Mouse (Mus musculus): ENCODE measurements around the gene Cgref1. TPM values are rescaled to one million over a fixed set of nuclear protein-coding genes. Genes with fewer than 3 reads are reported as not detected.
A peak's percentile ranks its signal among the peaks of the same experiment; 100 is the strongest.

Cgref1 gene
- polyA plus RNA-seq, 1 experiment, result 8.2 TPM

- Histone ChIP-seq H3K79me3 (ENCODE audit: low read depth) (peaks cover 2% of the 10 kb centered on the region), H3K4me3 (ENCODE audit: insufficient read depth, poor library complexity, severe bottlenecking) (no peak overlapping the region)
- no peak for TF ChIP-seq USF1 (IDR thresholded peaks at IDR 0.05; ENCODE audit: low read depth)
- TF ChIP-seq CEBPB (IDR thresholded peaks at IDR 0.05; ENCODE audit: low read depth), result no peak
- TF ChIP-seq MYOD1 (IDR thresholded peaks at IDR 0.05; ENCODE audit: control insufficient read depth, insufficient read length, low read depth), result no peak
- TF ChIP-seq FOSL1 (IDR thresholded peaks at IDR 0.05; ENCODE audit: insufficient read depth, low read length, poor library complexity, severe bottlenecking), result no peak
- no peak for TF ChIP-seq CTCF (IDR thresholded peaks at IDR 0.05; ENCODE audit: control insufficient read depth, insufficient read depth, insufficient read length)
- TF ChIP-seq MYOG (IDR thresholded peaks at IDR 0.05; ENCODE audit: control insufficient read depth, extremely low read depth, insufficient read length), result no peak
- no peak for TF ChIP-seq MAX (IDR thresholded peaks at IDR 0.05)
Observed at GRCm38 (mm10) chr5:30912156-30912555, 33.2 kb downstream of the Cgref1 start.

GRCm38 (mm10) chr5:30910481-30910880 is 34.9 kb downstream of the Cgref1 start:
- TF ChIP-seq MAX (IDR thresholded peaks at IDR 0.05) (no peak), CEBPB (IDR thresholded peaks at IDR 0.05; ENCODE audit: low read depth) (peak; percentile 54), MYOG (IDR thresholded peaks at IDR 0.05; ENCODE audit: control insufficient read depth, extremely low read depth, insufficient read length) (no peak), USF1 (IDR thresholded peaks at IDR 0.05; ENCODE audit: low read depth) (no peak), FOSL1 (IDR thresholded peaks at IDR 0.05; ENCODE audit: insufficient read depth, low read length, poor library complexity, severe bottlenecking) (no peak), CTCF (IDR thresholded peaks at IDR 0.05; ENCODE audit: control insufficient read depth, insufficient read depth, insufficient read length) (no peak)
- Histone ChIP-seq H3K27me3 (ENCODE audit: control insufficient read depth, insufficient read depth, insufficient read length) (no peaks in the 10 kb centered on the region), H3K79me2 (ENCODE audit: control insufficient read depth, insufficient read depth) (peaks cover 36% of the 10 kb centered on the region), H3K4me3 (ENCODE audit: insufficient read depth, poor library complexity, severe bottlenecking) (no peak overlapping the region), H3K36me3 (ENCODE audit: control insufficient read depth, insufficient read depth) (peaks cover 7% of the 10 kb centered on the region), H3K79me3 (ENCODE audit: low read depth) (peaks cover 18% of the 10 kb centered on the region), H3ac (ENCODE audit: control insufficient read depth, insufficient read length, low read depth) (no peak overlapping the region)

More at GRCm38 (mm10) chr5:30912156-30912555, 33.2 kb downstream of the Cgref1 start:
- Histone ChIP-seq H3K27me3 (ENCODE audit: control insufficient read depth, insufficient read depth, insufficient read length) (no peaks in the 10 kb centered on the region), H3ac (ENCODE audit: control insufficient read depth, insufficient read length, low read depth) (no peak overlapping the region), H3K79me2 (ENCODE audit: control insufficient read depth, insufficient read depth) (peaks cover 19% of the 10 kb centered on the region), H3K36me3 (ENCODE audit: control insufficient read depth, insufficient read depth) (no peaks in the 10 kb centered on the region)

GRCm38 (mm10) chr5:30909863-30910262 is 35.5 kb downstream of the Cgref1 start:
- H3K36me3 ChIP-seq (ENCODE audit: control insufficient read depth, insufficient read depth), result peaks cover 13% of the 10 kb centered on the region
- peaks cover 23% of the 10 kb centered on the region for H3K79me3 ChIP-seq (ENCODE audit: low read depth)
- H3K4me3 ChIP-seq (ENCODE audit: insufficient read depth, poor library complexity, severe bottlenecking), result no peak overlapping the region
- no peak overlapping the region for H3ac ChIP-seq (ENCODE audit: control insufficient read depth, insufficient read length, low read depth)
- H3K27me3 ChIP-seq (ENCODE audit: control insufficient read depth, insufficient read depth, insufficient read length), result no peaks in the 10 kb centered on the region
- no peak for TF ChIP-seq USF1 (IDR thresholded peaks at IDR 0.05; ENCODE audit: low read depth)
- TF ChIP-seq MAX (IDR thresholded peaks at IDR 0.05), result no peak
- no peak for TF ChIP-seq MYOG (IDR thresholded peaks at IDR 0.05; ENCODE audit: control insufficient read depth, extremely low read depth, insufficient read length)
- no peak for TF ChIP-seq CTCF (IDR thresholded peaks at IDR 0.05; ENCODE audit: control insufficient read depth, insufficient read depth, insufficient read length)
- H3K79me2 ChIP-seq (ENCODE audit: control insufficient read depth, insufficient read depth), result peaks cover 39% of the 10 kb centered on the region

GRCm38 (mm10) chr5:30909300-30909659 is 36.1 kb downstream of the Cgref1 start:
- peaks cover 19% of the 10 kb centered on the region for H3K36me3 ChIP-seq (ENCODE audit: control insufficient read depth, insufficient read depth)
- no peaks in the 10 kb centered on the region for H3K27me3 ChIP-seq (ENCODE audit: control insufficient read depth, insufficient read depth, insufficient read length)
- peaks cover 23% of the 10 kb centered on the region for H3K79me3 ChIP-seq (ENCODE audit: low read depth)
- H3K4me3 ChIP-seq (ENCODE audit: insufficient read depth, poor library complexity, severe bottlenecking), result no peak overlapping the region
- H3K79me2 ChIP-seq (ENCODE audit: control insufficient read depth, insufficient read depth), result peaks cover 39% of the 10 kb centered on the region
- no peak overlapping the region for H3ac ChIP-seq (ENCODE audit: control insufficient read depth, insufficient read length, low read depth)
- no peak for TF ChIP-seq FOSL1 (IDR thresholded peaks at IDR 0.05; ENCODE audit: insufficient read depth, low read length, poor library complexity, severe bottlenecking)
- no peak for TF ChIP-seq USF1 (IDR thresholded peaks at IDR 0.05; ENCODE audit: low read depth)
- no peak for TF ChIP-seq CTCF (IDR thresholded peaks at IDR 0.05; ENCODE audit: control insufficient read depth, insufficient read depth, insufficient read length)
- no peak for TF ChIP-seq MYOD1 (IDR thresholded peaks at IDR 0.05; ENCODE audit: control insufficient read depth, insufficient read length, low read depth)

GRCm38 (mm10) chr5:30908426-30909299 is 36.7 kb downstream of the Cgref1 start:
- H3ac ChIP-seq (ENCODE audit: control insufficient read depth, insufficient read length, low read depth), result peak overlapping the region; percentile 54
- peaks cover 25% of the 10 kb centered on the region for H3K36me3 ChIP-seq (ENCODE audit: control insufficient read depth, insufficient read depth)
- TF ChIP-seq USF1 (IDR thresholded peaks at IDR 0.05; ENCODE audit: low read depth) (no peak), MYOG (IDR thresholded peaks at IDR 0.05; ENCODE audit: control insufficient read depth, extremely low read depth, insufficient read length) (no peak), MYOD1 (IDR thresholded peaks at IDR 0.05; ENCODE audit: control insufficient read depth, insufficient read length, low read depth) (no peak), FOSL1 (IDR thresholded peaks at IDR 0.05; ENCODE audit: insufficient read depth, low read length, poor library complexity, severe bottlenecking) (no peak), CTCF (IDR thresholded peaks at IDR 0.05; ENCODE audit: control insufficient read depth, insufficient read depth, insufficient read length) (no peak), CEBPB (IDR thresholded peaks at IDR 0.05; ENCODE audit: low read depth) (no peak), MAX (IDR thresholded peaks at IDR 0.05) (no peak)
- H3K4me3 ChIP-seq (ENCODE audit: insufficient read depth, poor library complexity, severe bottlenecking), result no peak overlapping the region
- H3K79me2 ChIP-seq (ENCODE audit: control insufficient read depth, insufficient read depth), result peaks cover 39% of the 10 kb centered on the region
- peaks cover 26% of the 10 kb centered on the region for H3K79me3 ChIP-seq (ENCODE audit: low read depth)
- H3K27me3 ChIP-seq (ENCODE audit: control insufficient read depth, insufficient read depth, insufficient read length), result no peaks in the 10 kb centered on the region

Measured in C2C12 (cell line).